10 mouse cellular contexts compared by ENCODE assay signal in the genomic region with DNA sequence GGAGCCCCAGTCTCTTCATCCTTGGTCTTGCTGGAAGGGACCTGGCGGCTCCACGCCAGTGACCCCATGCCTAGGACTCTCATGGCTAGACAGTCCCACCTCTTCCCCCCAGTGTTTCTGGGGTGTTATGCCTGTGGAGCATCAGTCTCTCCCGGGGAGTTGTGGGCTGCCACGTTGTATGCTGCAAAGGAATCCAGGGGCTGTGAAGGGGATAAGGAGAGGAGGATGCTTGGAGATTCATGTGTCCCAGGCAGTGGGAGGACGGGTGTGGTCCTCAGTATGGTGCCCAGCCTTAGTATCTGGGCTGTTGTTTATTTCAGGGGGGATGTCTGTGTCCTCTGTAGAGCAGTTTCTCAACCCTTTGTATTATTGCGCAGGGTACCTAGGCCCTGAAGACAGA. TPM values are rescaled to one million over a fixed set of nuclear protein-coding genes. Genes with fewer than 3 reads are reported as not detected.
DNase-seq lines count a peak whose midpoint lies in the region; ATAC-seq and TF ChIP-seq lines count a peak whose summit lies in the region.
"Had no signal": no experiment of that assay in that cellular context is flagged by ENCODE, and none has a peak within 500 bp of the region (broad histone marks: within the 10 kb centered on the region; RNA-seq: fewer than 3 reads in every experiment).

No protein-coding gene starts in this region.

- no peak overlapping the region for H3K4me3 ChIP-seq in heart, embryonic 15.5 days
- H3K4me3 ChIP-seq in embryonic fibroblast, embryonic 13.5 days (ENCODE audit: insufficient read depth, low read length): no peak overlapping the region
- peak overlapping the region; percentile 53 for H3K4me3 ChIP-seq in hindbrain, embryonic 16.5 days (ENCODE audit: low read length)
- H3K4me3 ChIP-seq in midbrain, embryonic 16.5 days (ENCODE audit: low read depth, low read length): peak overlapping the region; percentile 82
- no peak overlapping the region for H3K4me3 ChIP-seq in liver, embryonic 11.5 days (ENCODE audit: low read depth, low read length)

- intact Hi-C loops in heart, postnatal 10 days (cut with DNase I): no loop called here

- ATAC-seq in heart, embryonic 15.5 days (replicated peaks; ENCODE audit: insufficient number of reproducible peaks, insufficient read depth, low FRiP score, low read depth): no peak
- ATAC-seq in hindbrain, embryonic 16.5 days: no peak
- ATAC-seq in midbrain, embryonic 16.5 days: no peak
- no peak for ATAC-seq in liver, embryonic 11.5 days (replicated peaks; ENCODE audit: low FRiP score)
- ATAC-seq in CD4-positive, CD25-positive, alpha-beta regulatory T cell, adult 4 months: no peak
- ATAC-seq: liver, embryonic 12.5 days had no signal

- no peaks in the 10 kb centered on the region for H3K9me3 ChIP-seq in heart, embryonic 15.5 days (replicated peaks)
- H3K9me3 ChIP-seq in hindbrain, embryonic 16.5 days (ENCODE audit: control insufficient read depth, low read length): no peaks in the 10 kb centered on the region
- H3K9me3 ChIP-seq in midbrain, embryonic 16.5 days (replicated peaks; ENCODE audit: control insufficient read depth, low read length, poor library complexity, severe bottlenecking): no peaks in the 10 kb centered on the region
- no peaks in the 10 kb centered on the region for H3K9me3 ChIP-seq in liver, embryonic 11.5 days (ENCODE audit: control insufficient read depth, low read length)
- H3K9me3 ChIP-seq: liver, embryonic 12.5 days had no signal

- peaks cover 40% of the 10 kb centered on the region for H3K4me1 ChIP-seq in heart, embryonic 15.5 days (replicated peaks)
- H3K4me1 ChIP-seq in embryonic fibroblast, embryonic 13.5 days (ENCODE audit: control insufficient read depth, insufficient read depth, low read length): peaks cover 12% of the 10 kb centered on the region
- peaks cover 21% of the 10 kb centered on the region for H3K4me1 ChIP-seq in hindbrain, embryonic 16.5 days (ENCODE audit: control insufficient read depth, insufficient read depth, low read depth, low read length)
- peaks cover 26% of the 10 kb centered on the region for H3K4me1 ChIP-seq in midbrain, embryonic 16.5 days (ENCODE audit: control insufficient read depth, insufficient read depth, low read length)
- H3K4me1 ChIP-seq in liver, embryonic 11.5 days (replicated peaks; ENCODE audit: control insufficient read depth, insufficient read depth, low read length): peaks cover 17% of the 10 kb centered on the region

- H3K36me3 ChIP-seq in heart, embryonic 15.5 days: no peaks in the 10 kb centered on the region
- H3K36me3 ChIP-seq in hindbrain, embryonic 16.5 days (ENCODE audit: control insufficient read depth, insufficient read depth, low read length): no peaks in the 10 kb centered on the region
- H3K36me3 ChIP-seq in midbrain, embryonic 16.5 days (ENCODE audit: control insufficient read depth, insufficient read depth, low read length): no peaks in the 10 kb centered on the region
- no peaks in the 10 kb centered on the region for H3K36me3 ChIP-seq in liver, embryonic 11.5 days (ENCODE audit: control insufficient read depth, insufficient read depth, low read length)
- H3K36me3 ChIP-seq: liver, embryonic 12.5 days had no signal

- no peak overlapping the region; the same call in 1 of the 2 replicates for H3K9ac ChIP-seq in heart, embryonic 15.5 days
- peak overlapping the region; percentile 82 for H3K9ac ChIP-seq in hindbrain, embryonic 16.5 days (ENCODE audit: low read depth, low read length)
- H3K9ac ChIP-seq in midbrain, embryonic 16.5 days (ENCODE audit: low read depth, low read length): peak overlapping the region; percentile 84
- H3K9ac ChIP-seq in liver, embryonic 11.5 days (ENCODE audit: low read depth, low read length): no peak overlapping the region
- H3K9ac ChIP-seq: liver, embryonic 12.5 days had no signal

- DNase-seq in heart, postnatal 10 days: no peak
- no peak for DNase-seq in natural killer cell, adult 2 months (ENCODE audit: low spot score in 2 of 2)
- no peak for DNase-seq in liver, embryonic 11.5 days (ENCODE audit: low spot score)
- DNase-seq: kidney, adult 18-20 months had no signal

- no peak for TF ChIP-seq CTCF in embryonic fibroblast, embryonic 13.5 days (IDR thresholded peaks at IDR 0.05; ENCODE audit: borderline replicate concordance, insufficient read depth, low read length)

- no peaks in the 10 kb centered on the region for H3K27me3 ChIP-seq in heart, embryonic 15.5 days
- no peaks in the 10 kb centered on the region for H3K27me3 ChIP-seq in hindbrain, embryonic 16.5 days (replicated peaks; ENCODE audit: control insufficient read depth, insufficient read depth, low read length)
- no peaks in the 10 kb centered on the region for H3K27me3 ChIP-seq in midbrain, embryonic 16.5 days (ENCODE audit: control insufficient read depth, insufficient read depth, low read depth, low read length)
- peaks cover 60% of the 10 kb centered on the region for H3K27me3 ChIP-seq in liver, embryonic 11.5 days (replicated peaks; ENCODE audit: control insufficient read depth, insufficient read depth, low read length)

- 68% methylated on average over 6 of the region's 6 CpGs for WGBS in heart, embryonic 15.5 days
- 51% methylated on average over 6 of the region's 6 CpGs for WGBS in hindbrain, embryonic 16.5 days
- 49% methylated on average over 6 of the region's 6 CpGs for whole genome bisulfite sequencing in midbrain, embryonic 16.5 days
- WGBS in liver, embryonic 11.5 days: 57% methylated on average over 6 of the region's 6 CpGs

- H3K4me2 ChIP-seq in heart, embryonic 15.5 days: peak overlapping the region; percentile 93; the same call in 1 of the 2 replicates
- peak overlapping the region; percentile 100 for H3K4me2 ChIP-seq in hindbrain, embryonic 16.5 days (ENCODE audit: low read length)
- H3K4me2 ChIP-seq in midbrain, embryonic 16.5 days (ENCODE audit: low read length): peak overlapping the region; percentile 100
- no peak overlapping the region for H3K4me2 ChIP-seq in liver, embryonic 11.5 days

- 0 out of 2 replicates have a peak, but pooled peaks have one; percentile 35 for TF ChIP-seq POLR2A in embryonic fibroblast, embryonic 13.5 days (IDR thresholded peaks at IDR 0.05; ENCODE audit: low read depth, low read length)

- no peak overlapping the region for H3K27ac ChIP-seq in heart, embryonic 15.5 days
- H3K27ac ChIP-seq in embryonic fibroblast, embryonic 13.5 days (ENCODE audit: insufficient read depth, low read length): peak overlapping the region; percentile 11; the same call in 1 of the 2 replicates
- no peak overlapping the region for H3K27ac ChIP-seq in hindbrain, embryonic 16.5 days (ENCODE audit: low read depth, low read length)
- peak overlapping the region; percentile 85 for H3K27ac ChIP-seq in midbrain, embryonic 16.5 days (ENCODE audit: low read length)
- no peak overlapping the region for H3K27ac ChIP-seq in liver, embryonic 11.5 days (ENCODE audit: low read depth, low read length)
- H3K27ac ChIP-seq: liver, embryonic 12.5 days had no signal

RNA-seq across cellular contexts. Expression of a gene that starts 5.0 kb away (rescaled TPM):
- 1.7 and 2.0 TPM in 2 replicates for polyA plus RNA-seq in heart, embryonic 15.5 days (2015; fragmentation: Nextera tagmentation; extraction: Ambion mirVana)
- total RNA-seq in heart, postnatal 10 days (2021): 10 to 100 TPM in 1 of 2 experiments, 1 to 10 TPM in 1; 9.5 to 12.2 TPM
- polyA plus RNA-seq in embryonic fibroblast, embryonic 13.5 days (2011; ENCODE audit: insufficient read length, low read depth, missing spikeins): 17.1 and 18.1 TPM in 2 replicates
- 1.2 and 1.4 TPM in 2 replicates for polyA plus RNA-seq in hindbrain, embryonic 16.5 days (2015; fragmentation: Nextera tagmentation; extraction: Ambion mirVana)
- polyA plus RNA-seq in midbrain, embryonic 16.5 days (2015; fragmentation: Nextera tagmentation; extraction: Ambion mirVana): 2.0 TPM in 2 replicates
- polyA plus RNA-seq in liver, embryonic 11.5 days (2014; fragmentation: Nextera tagmentation; extraction: Ambion mirVana): 1.2 TPM in 2 replicates
- under 1 TPM in 1 of 2 experiments, not detected in 1; 0.20 TPM for polyA plus RNA-seq in CD4-positive, CD25-positive, alpha-beta regulatory T cell, adult 4 months (2017; shearing (Covaris generic))

RNA-seq across cellular contexts. Expression of a gene that starts 53.2 kb away (rescaled TPM):
- polyA plus RNA-seq in heart, embryonic 15.5 days (2015; fragmentation: Nextera tagmentation; extraction: Ambion mirVana): 102 and 119 TPM in 2 replicates
- total RNA-seq in heart, postnatal 10 days (2021): 100 to 1,000 TPM; 125 to 133 TPM
- polyA plus RNA-seq in embryonic fibroblast, embryonic 13.5 days (2011; ENCODE audit: insufficient read length, low read depth, missing spikeins): 126 and 137 TPM in 2 replicates
- polyA plus RNA-seq in hindbrain, embryonic 16.5 days (2015; fragmentation: Nextera tagmentation; extraction: Ambion mirVana): 153 and 159 TPM in 2 replicates
- polyA plus RNA-seq in midbrain, embryonic 16.5 days (2015; fragmentation: Nextera tagmentation; extraction: Ambion mirVana): 146 and 156 TPM in 2 replicates
- polyA plus RNA-seq in liver, embryonic 11.5 days (2014; fragmentation: Nextera tagmentation; extraction: Ambion mirVana): 124 and 135 TPM in 2 replicates
- polyA plus RNA-seq in CD4-positive, CD25-positive, alpha-beta regulatory T cell, adult 4 months (2017; shearing (Covaris generic)): 10 to 100 TPM; 37.8 to 86.7 TPM

RNA-seq across cellular contexts. Expression of a gene that starts 53.4 kb away (rescaled TPM):
- polyA plus RNA-seq in heart, embryonic 15.5 days (2015; fragmentation: Nextera tagmentation; extraction: Ambion mirVana): 108 and 109 TPM in 2 replicates
- total RNA-seq in heart, postnatal 10 days (2021): 100 to 1,000 TPM; 448 to 485 TPM
- 22.3 and 29.1 TPM in 2 replicates for polyA plus RNA-seq in embryonic fibroblast, embryonic 13.5 days (2011; ENCODE audit: insufficient read length, low read depth, missing spikeins)
- 25.4 and 30.8 TPM in 2 replicates for polyA plus RNA-seq in hindbrain, embryonic 16.5 days (2015; fragmentation: Nextera tagmentation; extraction: Ambion mirVana)
- polyA plus RNA-seq in midbrain, embryonic 16.5 days (2015; fragmentation: Nextera tagmentation; extraction: Ambion mirVana): 23.6 and 26.0 TPM in 2 replicates
- polyA plus RNA-seq in liver, embryonic 11.5 days (2014; fragmentation: Nextera tagmentation; extraction: Ambion mirVana): 26.1 and 38.3 TPM in 2 replicates
- polyA plus RNA-seq in CD4-positive, CD25-positive, alpha-beta regulatory T cell, adult 4 months (2017; shearing (Covaris generic)): 1 to 10 TPM; 1.1 to 2.2 TPM

Comparison
In these comparisons a context has a peak if more than half of its experiments do, and no peak if none do; other contexts are left out.
1. H3K27ac ChIP-seq: peak in embryonic fibroblast, embryonic 13.5 days (single experiment) and midbrain, embryonic 16.5 days (single experiment); none in heart, embryonic 15.5 days (single experiment), hindbrain, embryonic 16.5 days (single experiment) and liver, embryonic 11.5 days (single experiment).
2. H3K4me3 ChIP-seq: peak in hindbrain, embryonic 16.5 days (single experiment) and midbrain, embryonic 16.5 days (single experiment); none in heart, embryonic 15.5 days (single experiment), embryonic fibroblast, embryonic 13.5 days (single experiment) and liver, embryonic 11.5 days (single experiment).
3. H3K9ac ChIP-seq: peak in hindbrain, embryonic 16.5 days (single experiment) and midbrain, embryonic 16.5 days (single experiment); none in heart, embryonic 15.5 days (single experiment) and liver, embryonic 11.5 days (single experiment).